Mouse (Mus musculus) testis, adult 2 months (tissue): ENCODE data around the gene Sez6l. TPM values are rescaled to one million over a fixed set of nuclear protein-coding genes. Genes with fewer than 3 reads are reported as not detected.

Experiments used
- H3K27ac ChIP-seq: fragments of 200-500 bp; 2 replicates; pipeline ENCODE4 v1.5.1; 2012; ENCODE audit warnings: low read depth, low read length; ENCODE audit not compliant: control insufficient read depth, insufficient read depth
- H3K27me3 ChIP-seq: fragments of 200-500 bp; 2 replicates; pipeline ENCODE4 v1.6.1; 2012; ENCODE audit warnings: mild to moderate bottlenecking, low read length, moderate library complexity; ENCODE audit not compliant: control insufficient read depth, insufficient read depth
- H3K36me3 ChIP-seq: fragments of 200-500 bp; 2 replicates; pipeline ENCODE4 v1.6.1; 2012; ENCODE audit warnings: mild to moderate bottlenecking, low read length; ENCODE audit not compliant: control insufficient read depth, insufficient read depth
- H3K4me1 ChIP-seq: fragments of 200-500 bp; 2 replicates; pipeline ENCODE4 v1.6.1; 2012; ENCODE audit warnings: low read length; ENCODE audit not compliant: control insufficient read depth, insufficient read depth
- H3K4me3 ChIP-seq: fragments of 200-500 bp; 2 replicates; pipeline ENCODE4 v1.5.1; 2012; ENCODE audit warnings: low read depth, mild to moderate bottlenecking, low read length, moderate library complexity, mixed read lengths; ENCODE audit not compliant: control insufficient read depth
- CTCF ChIP-seq: fragments of 200-500 bp; IDR thresholded peaks from 2 replicates; pipeline ENCODE4 v1.5.1; 2012; ENCODE audit warnings: low read depth, mild to moderate bottlenecking, inconsistent platforms, low read length, moderate library complexity; ENCODE audit not compliant: control insufficient read depth, insufficient read depth, insufficient replicate concordance
- POLR2A ChIP-seq: fragments of 200-500 bp; IDR thresholded peaks from 2 replicates; pipeline ENCODE4 v1.6.1; 2012; ENCODE audit warnings: low read depth, mild to moderate bottlenecking, inconsistent platforms, low read length, moderate library complexity; ENCODE audit not compliant: control insufficient read depth
- polyA plus RNA-seq: library from polyadenylated mRNA; depleted of rRNA; stranded (reverse); fragments of >200 nt; gene quantifications from 2 replicates; pipeline ENCODE4 v1.2.3, GENCODE M21; 2012

The Sez6l gene
- polyA plus RNA-seq, 1 experiment: 6.9 TPM

GRCm38 (mm10) chr5:112382042-112382441, 194.9 kb downstream of the Sez6l start:
- no peak overlapping the region; the same call in 1 of the 2 replicates for H3K27ac ChIP-seq
- no peaks in the 10 kb centered on the region for H3K27me3 ChIP-seq
- no peaks in the 10 kb centered on the region for H3K36me3 ChIP-seq

GRCm38 (mm10) chr5:112381154-112381553, 195.8 kb downstream of the Sez6l start:
- Histone ChIP-seq H3K4me3 (no peak overlapping the region), H3K4me1 (peaks cover 10% of the 10 kb centered on the region), H3K27me3 (no peaks in the 10 kb centered on the region), H3K36me3 (no peaks in the 10 kb centered on the region), H3K27ac (no peak overlapping the region)
- TF ChIP-seq CTCF: no peak
- no peak for TF ChIP-seq POLR2A

More at GRCm38 (mm10) chr5:112382042-112382441, 194.9 kb downstream of the Sez6l start:
- TF ChIP-seq POLR2A: no peak
- TF ChIP-seq CTCF: 0 out of 2 replicates have a peak, but pooled peaks have one; percentile 0
- Histone ChIP-seq H3K4me3 (no peak overlapping the region), H3K4me1 (peaks cover 10% of the 10 kb centered on the region)

GRCm38 (mm10) chr5:112378716-112379115, 198.3 kb downstream of the Sez6l start:
- Histone ChIP-seq H3K27me3 (no peaks in the 10 kb centered on the region), H3K36me3 (no peaks in the 10 kb centered on the region), H3K27ac (no peak overlapping the region), H3K4me1 (peaks cover 10% of the 10 kb centered on the region), H3K4me3 (no peak overlapping the region)
- TF ChIP-seq POLR2A (no peak), CTCF (no peak)

- TF ChIP-seq POLR2A: no peak
- Histone ChIP-seq H3K36me3 (no peaks in the 10 kb centered on the region), H3K27ac (no peak overlapping the region), H3K27me3 (no peaks in the 10 kb centered on the region), H3K4me3 (no peak overlapping the region), H3K4me1 (peaks cover 7% of the 10 kb centered on the region)
Measured at GRCm38 (mm10) chr5:112377380-112377779, 199.6 kb downstream of the Sez6l start.

GRCm38 (mm10) chr5:112376111-112376510, 200.9 kb downstream of the Sez6l start:
- no peaks in the 10 kb centered on the region for H3K27me3 ChIP-seq
- TF ChIP-seq CTCF: no peak
- no peak for TF ChIP-seq POLR2A
- H3K4me1 ChIP-seq: peaks cover 2% of the 10 kb centered on the region; the same call in 1 of the 2 replicates
- H3K36me3 ChIP-seq: no peaks in the 10 kb centered on the region
- no peak overlapping the region for H3K4me3 ChIP-seq
- no peak overlapping the region for H3K27ac ChIP-seq

- no peaks in the 10 kb centered on the region for H3K27me3 ChIP-seq
- H3K4me1 ChIP-seq: peaks cover 2% of the 10 kb centered on the region; the same call in 1 of the 2 replicates
- no peak for TF ChIP-seq CTCF
- no peak for TF ChIP-seq POLR2A
- no peak overlapping the region for H3K27ac ChIP-seq
- H3K36me3 ChIP-seq: no peaks in the 10 kb centered on the region
- H3K4me3 ChIP-seq: no peak overlapping the region
Measured at GRCm38 (mm10) chr5:112371933-112372332, 205.1 kb downstream of the Sez6l start.

GRCm38 (mm10) chr5:112370236-112370813, 206.7 kb downstream of the Sez6l start:
- Histone ChIP-seq H3K27me3 (no peaks in the 10 kb centered on the region), H3K36me3 (no peaks in the 10 kb centered on the region), H3K27ac (no peak overlapping the region), H3K4me1 (peaks cover 2% of the 10 kb centered on the region; the same call in 1 of the 2 replicates), H3K4me3 (no peak overlapping the region)
- no peak for TF ChIP-seq POLR2A
- TF ChIP-seq CTCF: no peak
